Mouse (Mus musculus): ENCODE measurements at regions not wholly inside any gene's neighbourhood (a gene's known extent, or its start where the extent isn't known, plus 50 kb on each side); places are given as distances from the start of the nearest gene placed in this dataset.

GRCm38 (mm10) chr1:157713851-157714250, 207.3 kb downstream of the Sec16b start:
- no peak for DNase-seq (ENCODE audit: low read depth, low spot score)
- Histone ChIP-seq H3K36me3 (ENCODE audit: control insufficient read depth, insufficient read depth, low read length, poor library complexity, severe bottlenecking) (no peaks in the 10 kb centered on the region), H3K27me3 (ENCODE audit: control insufficient read depth, insufficient read depth, low read length, poor library complexity, severe bottlenecking) (no peaks in the 10 kb centered on the region)

- Histone ChIP-seq H3K27me3 (ENCODE audit: control insufficient read depth, insufficient read depth, low read length, poor library complexity, severe bottlenecking) (no peaks in the 10 kb centered on the region), H3K36me3 (ENCODE audit: control insufficient read depth, insufficient read depth, low read length, poor library complexity, severe bottlenecking) (no peaks in the 10 kb centered on the region)
- no peak for DNase-seq (ENCODE audit: low read depth, low spot score)
Measured at GRCm38 (mm10) chr1:157715632-157716031, 209.1 kb downstream of the Sec16b start.

- Histone ChIP-seq H3K27me3 (ENCODE audit: control insufficient read depth, insufficient read depth, low read length, poor library complexity, severe bottlenecking) (no peaks in the 10 kb centered on the region), H3K36me3 (ENCODE audit: control insufficient read depth, insufficient read depth, low read length, poor library complexity, severe bottlenecking) (no peaks in the 10 kb centered on the region)
- no peak for DNase-seq (ENCODE audit: low read depth, low spot score)
Measured at GRCm38 (mm10) chr1:157717131-157717530, 210.6 kb downstream of the Sec16b start.

- DNase-seq (ENCODE audit: low read depth, low spot score), result no peak
- Histone ChIP-seq H3K27me3 (ENCODE audit: control insufficient read depth, insufficient read depth, low read length, poor library complexity, severe bottlenecking) (no peaks in the 10 kb centered on the region), H3K36me3 (ENCODE audit: control insufficient read depth, insufficient read depth, low read length, poor library complexity, severe bottlenecking) (no peaks in the 10 kb centered on the region)
Measured at GRCm38 (mm10) chr1:157721946-157722345, 215.4 kb downstream of the Sec16b start.

- DNase-seq (ENCODE audit: low read depth, low spot score), result no peak
- no peaks in the 10 kb centered on the region for H3K27me3 ChIP-seq (ENCODE audit: control insufficient read depth, insufficient read depth, low read length, poor library complexity, severe bottlenecking)
Measured at GRCm38 (mm10) chr1:157731124-157731523, 224.6 kb downstream of the Sec16b start.

GRCm38 (mm10) chr1:157740725-157741665, 234.5 kb downstream of the Sec16b start:
- Histone ChIP-seq H3K36me3 (ENCODE audit: control insufficient read depth, insufficient read depth, low read length, poor library complexity, severe bottlenecking) (no peaks in the 10 kb centered on the region), H3K27me3 (ENCODE audit: control insufficient read depth, insufficient read depth, low read length, poor library complexity, severe bottlenecking) (no peaks in the 10 kb centered on the region)
- no peak for DNase-seq (ENCODE audit: low read depth, low spot score)

More at GRCm38 (mm10) chr1:157731124-157731523, 224.6 kb downstream of the Sec16b start:
- H3K36me3 ChIP-seq (ENCODE audit: control insufficient read depth, insufficient read depth, low read length, poor library complexity, severe bottlenecking), result no peaks in the 10 kb centered on the region

- Histone ChIP-seq H3K27me3 (ENCODE audit: control insufficient read depth, insufficient read depth, low read length, poor library complexity, severe bottlenecking) (no peaks in the 10 kb centered on the region), H3K36me3 (ENCODE audit: control insufficient read depth, insufficient read depth, low read length, poor library complexity, severe bottlenecking) (no peaks in the 10 kb centered on the region)
- no peak for DNase-seq (ENCODE audit: low read depth, low spot score)
Measured at GRCm38 (mm10) chr1:157745611-157746010, 239.1 kb downstream of the Sec16b start.

- Histone ChIP-seq H3K36me3 (ENCODE audit: control insufficient read depth, insufficient read depth, low read length, poor library complexity, severe bottlenecking) (no peaks in the 10 kb centered on the region), H3K27me3 (ENCODE audit: control insufficient read depth, insufficient read depth, low read length, poor library complexity, severe bottlenecking) (no peaks in the 10 kb centered on the region)
- DNase-seq (ENCODE audit: low read depth, low spot score), result no peak
Measured at GRCm38 (mm10) chr1:157755015-157755649, 248.6 kb downstream of the Sec16b start.

GRCm38 (mm10) chr1:157756977-157757376, 250.4 kb downstream of the Sec16b start:
- no peak for DNase-seq (ENCODE audit: low read depth, low spot score)
- no peaks in the 10 kb centered on the region for H3K27me3 ChIP-seq (ENCODE audit: control insufficient read depth, insufficient read depth, low read length, poor library complexity, severe bottlenecking)

GRCm38 (mm10) chr1:157758337-157758736, 251.8 kb downstream of the Sec16b start:
- H3K36me3 ChIP-seq (ENCODE audit: control insufficient read depth, insufficient read depth, low read length, poor library complexity, severe bottlenecking), result no peaks in the 10 kb centered on the region
- H3K27me3 ChIP-seq (ENCODE audit: control insufficient read depth, insufficient read depth, low read length, poor library complexity, severe bottlenecking), result no peaks in the 10 kb centered on the region
- no peak for DNase-seq (ENCODE audit: low read depth, low spot score)

More at GRCm38 (mm10) chr1:157756977-157757376, 250.4 kb downstream of the Sec16b start:
- no peaks in the 10 kb centered on the region for H3K36me3 ChIP-seq (ENCODE audit: control insufficient read depth, insufficient read depth, low read length, poor library complexity, severe bottlenecking)

GRCm38 (mm10) chr1:157768201-157768600, 261.7 kb downstream of the Sec16b start:
- Histone ChIP-seq H3K27me3 (ENCODE audit: control insufficient read depth, insufficient read depth, low read length, poor library complexity, severe bottlenecking) (no peaks in the 10 kb centered on the region), H3K36me3 (ENCODE audit: control insufficient read depth, insufficient read depth, low read length, poor library complexity, severe bottlenecking) (no peaks in the 10 kb centered on the region)
- no peak for DNase-seq (ENCODE audit: low read depth, low spot score)

GRCm38 (mm10) chr1:157797711-157798110, 291.2 kb downstream of the Sec16b start:
- DNase-seq (ENCODE audit: low read depth, low spot score), result no peak
- Histone ChIP-seq H3K36me3 (ENCODE audit: control insufficient read depth, insufficient read depth, low read length, poor library complexity, severe bottlenecking) (no peaks in the 10 kb centered on the region), H3K27me3 (ENCODE audit: control insufficient read depth, insufficient read depth, low read length, poor library complexity, severe bottlenecking) (no peaks in the 10 kb centered on the region; the same call in 1 of the 2 replicates)

- Histone ChIP-seq H3K36me3 (ENCODE audit: control insufficient read depth, insufficient read depth, low read length, poor library complexity, severe bottlenecking) (no peaks in the 10 kb centered on the region), H3K27me3 (ENCODE audit: control insufficient read depth, insufficient read depth, low read length, poor library complexity, severe bottlenecking) (no peaks in the 10 kb centered on the region)
- DNase-seq (ENCODE audit: low read depth, low spot score), result no peak
Measured at GRCm38 (mm10) chr1:157798561-157799553, 292.3 kb downstream of the Sec16b start.

- DNase-seq (ENCODE audit: low read depth, low spot score), result no peak
- no peaks in the 10 kb centered on the region for H3K36me3 ChIP-seq (ENCODE audit: control insufficient read depth, insufficient read depth, low read length, poor library complexity, severe bottlenecking)
- H3K27me3 ChIP-seq (ENCODE audit: control insufficient read depth, insufficient read depth, low read length, poor library complexity, severe bottlenecking), result no peaks in the 10 kb centered on the region
Measured at GRCm38 (mm10) chr1:157801151-157801550, 294.6 kb downstream of the Sec16b start.

Measured in splenic B cell, adult 2 months (primary cell).